Mouse (Mus musculus): Measurements from ENCODE around the gene Itgal.

- TF ChIP-seq CTCF (IDR thresholded peaks at IDR 0.05; ENCODE audit: control insufficient read depth, insufficient read depth, insufficient read length) (no peak), MAX (IDR thresholded peaks at IDR 0.05) (no peak), CEBPB (IDR thresholded peaks at IDR 0.05; ENCODE audit: low read depth) (no peak), USF1 (IDR thresholded peaks at IDR 0.05; ENCODE audit: low read depth) (no peak), MYOD1 (IDR thresholded peaks at IDR 0.05; ENCODE audit: control insufficient read depth, insufficient read length, low read depth) (no peak), FOSL1 (IDR thresholded peaks at IDR 0.05; ENCODE audit: insufficient read depth, low read length, poor library complexity, severe bottlenecking) (no peak)
These were observed 23.5 kb upstream of the Itgal start for GRCm38 (mm10) chr7:127272566-127272965.

Data from C2C12 (cell line).